Mouse (Mus musculus) small intestine, adult 2 months (tissue): ENCODE results near the gene Polr1e. TPM values are rescaled to one million over a fixed set of nuclear protein-coding genes. Genes with fewer than 3 reads are reported as not detected.
"Not testable (repeated sequence)": the region's sequence is repeated elsewhere in the genome, so short reads cannot be mapped to it uniquely, and the experiment has no call there.

ENCODE experiments used
- H3K27ac ChIP-seq: fragments of 200-500 bp; 2 replicates; pipeline ENCODE4 v1.5.1; 2012; ENCODE audit warnings: low read depth, low read length, control low read depth, inconsistent platforms; ENCODE audit not compliant: insufficient read depth
- H3K27me3 ChIP-seq: fragments of 200-500 bp; 2 replicates; pipeline ENCODE4 v1.6.1; 2012; ENCODE audit warnings: mild to moderate bottlenecking, moderate library complexity, low read length, inconsistent platforms; ENCODE audit not compliant: control insufficient read depth, insufficient read depth
- H3K36me3 ChIP-seq: fragments of 200-500 bp; 2 replicates; pipeline ENCODE4 v1.6.1; 2012; ENCODE audit warnings: mild to moderate bottlenecking, low read length, control low read depth, inconsistent platforms; ENCODE audit not compliant: control insufficient read depth, insufficient read depth
- H3K4me1 ChIP-seq: fragments of 200-500 bp; 2 replicates; pipeline ENCODE4 v1.6.1; 2012; ENCODE audit warnings: low read length, inconsistent platforms, mixed read lengths; ENCODE audit not compliant: control insufficient read depth, insufficient read depth, insufficient read length
- H3K4me3 ChIP-seq: fragments of 200-500 bp; 2 replicates; pipeline ENCODE4 v1.5.1; 2012; ENCODE audit warnings: low read depth, mild to moderate bottlenecking, control low read depth, inconsistent platforms, low read length, moderate library complexity
- CTCF ChIP-seq: fragments of 200-500 bp; IDR thresholded peaks from 2 replicates; pipeline ENCODE4 v1.5.1; 2012; ENCODE audit warnings: low read depth, mild to moderate bottlenecking, control low read depth, inconsistent platforms, low read length, moderate library complexity, mixed read lengths; ENCODE audit not compliant: insufficient replicate concordance, insufficient read length; ENCODE audit errors: extremely low read depth
- POLR2A ChIP-seq: fragments of 200-500 bp; IDR thresholded peaks from 2 replicates; pipeline ENCODE4 v1.6.1; 2012; ENCODE audit warnings: low read depth, mild to moderate bottlenecking, control low read depth, inconsistent platforms, low read length, moderate library complexity
- WGBS: fragments of 180-500 bp; shearing (Covaris S2); methylation state at CpG from one replicate; pipeline ENCODE4 v1.1.7; 2018; 5-methylcytosine and 5-hydroxymethylcytosine counted together
- polyA plus RNA-seq: library from polyadenylated mRNA; depleted of rRNA; stranded (reverse); fragments of >200 nt; gene quantifications from 2 replicates; pipeline ENCODE4 v1.2.3, GENCODE M21; 2012

Gene Polr1e
- polyA plus RNA-seq, 1 experiment: 2.3 TPM

GRCm38 (mm10) chr4:45064577-45064976, 46.2 kb downstream of the Polr1e start:
- WGBS: 39% methylated on average over 2 of the region's 2 CpGs
- Histone ChIP-seq H3K36me3 (no peaks in the 10 kb centered on the region), H3K4me3 (no peak overlapping the region), H3K27me3 (peaks cover 18% of the 10 kb centered on the region), H3K27ac (no peak overlapping the region), H3K4me1 (no peaks in the 10 kb centered on the region)
- TF ChIP-seq CTCF (no peak), POLR2A (no peak)

- Histone ChIP-seq H3K36me3 (no peaks in the 10 kb centered on the region), H3K4me1 (no peaks in the 10 kb centered on the region), H3K27ac (no peak overlapping the region), H3K4me3 (no peak overlapping the region), H3K27me3 (peaks cover 7% of the 10 kb centered on the region)
- 48% methylated on average over 2 of the region's 2 CpGs for WGBS
- TF ChIP-seq POLR2A: no peak
- TF ChIP-seq CTCF: no peak
Observed at GRCm38 (mm10) chr4:45066036-45066730, 47.8 kb downstream of the Polr1e start.

GRCm38 (mm10) chr4:45067742-45068141, 49.4 kb downstream of the Polr1e start:
- WGBS: 81% methylated on average over 4 of the region's 4 CpGs
- Histone ChIP-seq H3K4me1 (no peaks in the 10 kb centered on the region), H3K27ac (no peak overlapping the region), H3K4me3 (no peak overlapping the region), H3K36me3 (no peaks in the 10 kb centered on the region), H3K27me3 (peaks cover 12% of the 10 kb centered on the region)
- no peak for TF ChIP-seq POLR2A

GRCm38 (mm10) chr4:45072261-45072973, 54.0 kb downstream of the Polr1e start:
- 71% methylated on average over 15 of the region's 15 CpGs for WGBS
- Histone ChIP-seq H3K27me3 (peaks cover 8% of the 10 kb centered on the region), H3K27ac (no peak overlapping the region), H3K36me3 (no peaks in the 10 kb centered on the region), H3K4me3 (no peak overlapping the region), H3K4me1 (no peaks in the 10 kb centered on the region)
- no peak for TF ChIP-seq POLR2A
- no peak for TF ChIP-seq CTCF

- H3K36me3 ChIP-seq: no peaks in the 10 kb centered on the region
- no peaks in the 10 kb centered on the region for H3K4me1 ChIP-seq
- H3K27me3 ChIP-seq: peaks cover 8% of the 10 kb centered on the region
- H3K27ac ChIP-seq: no peak overlapping the region
- TF ChIP-seq CTCF (no peak), POLR2A (no peak)
- no peak overlapping the region for H3K4me3 ChIP-seq
- WGBS: 80% methylated on average over 6 of the region's 6 CpGs
Observed at GRCm38 (mm10) chr4:45073544-45073943, 55.2 kb downstream of the Polr1e start.

- not testable (repeated sequence) for H3K36me3 ChIP-seq, H3K4me1 ChIP-seq, H3K4me3 ChIP-seq, H3K27ac ChIP-seq
- H3K27me3 ChIP-seq: peaks cover 12% of the 10 kb centered on the region; the same call in 1 of the 2 replicates
- WGBS: 89% methylated on average over 4 of the region's 4 CpGs
Observed at GRCm38 (mm10) chr4:45081041-45081440, 62.7 kb downstream of the Polr1e start.

- Histone ChIP-seq H3K27me3 (peaks cover 12% of the 10 kb centered on the region; the same call in 1 of the 2 replicates), H3K4me1 (no peaks in the 10 kb centered on the region), H3K27ac (no peak overlapping the region), H3K36me3 (no peaks in the 10 kb centered on the region), H3K4me3 (no peak overlapping the region)
- WGBS: 80% methylated on average over 9 of the region's 9 CpGs
- no peak for TF ChIP-seq POLR2A
- no peak for TF ChIP-seq CTCF
Observed at GRCm38 (mm10) chr4:45082951-45083350, 64.6 kb downstream of the Polr1e start.
